Mouse (Mus musculus) heart, postnatal 0 days (tissue): ENCODE data around the gene Peg3.

Source experiments
- CTCF ChIP-seq: IDR thresholded peaks from 2 replicates; pipeline ENCODE4 v1.5.1; 2016; ENCODE audit warnings: antibody characterized with exemption, control low read depth, low read depth
- EP300 ChIP-seq: IDR thresholded peaks from 2 replicates; pipeline ENCODE4 v1.6.1; 2016; ENCODE audit warnings: antibody characterized with exemption, low read depth

DNA sequence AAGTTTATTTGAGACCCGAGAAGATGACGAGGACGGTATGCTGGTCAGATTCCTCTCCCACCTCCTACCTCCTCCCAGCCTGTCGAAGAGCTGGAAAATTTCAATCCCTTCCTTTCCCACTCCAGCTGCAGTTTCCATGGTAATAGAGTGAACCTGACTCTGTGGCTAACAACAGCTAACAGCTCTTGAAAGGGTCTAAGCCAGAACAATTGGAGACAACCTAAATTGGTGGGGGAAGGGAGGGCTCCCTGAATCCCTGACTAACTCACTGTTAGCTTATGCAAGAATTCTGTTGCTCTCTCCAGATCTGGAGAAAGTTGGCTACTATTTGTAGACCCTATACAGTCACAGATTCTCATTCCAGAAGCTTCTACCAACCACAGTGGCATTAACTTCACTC is 23.2 kb upstream of the Peg3 start:
- TF ChIP-seq CTCF, result no peak
- no peak for TF ChIP-seq EP300
